10 mouse cellular contexts compared by ENCODE assay signal in the genomic region with DNA sequence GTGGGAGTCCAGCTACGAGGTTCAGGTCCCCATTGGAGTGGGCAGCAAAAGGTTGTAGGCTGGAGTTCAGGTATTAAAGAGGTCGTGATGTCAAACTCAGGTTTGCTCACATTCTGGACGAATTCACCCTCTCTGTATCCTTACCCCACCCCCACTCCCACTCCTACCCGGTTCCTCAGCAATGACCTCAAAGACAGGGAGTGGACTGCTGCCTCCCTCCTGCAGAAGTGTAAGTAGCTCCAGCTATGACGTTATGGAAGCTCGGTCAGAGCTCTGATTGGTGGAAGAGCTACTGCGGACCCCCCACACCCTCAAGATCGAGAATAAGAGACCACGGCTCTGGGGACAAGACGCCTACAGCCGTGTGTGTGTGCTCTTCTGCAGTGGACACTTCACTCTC. TPM values are rescaled to one million over a fixed set of nuclear protein-coding genes. Genes with fewer than 3 reads are reported as not detected.
DNase-seq lines count a peak whose midpoint lies in the region; ATAC-seq lines count a peak whose summit lies in the region.
"Had no signal": no experiment of that assay in that cellular context is flagged by ENCODE, and none has a peak within 500 bp of the region (broad histone marks: within the 10 kb centered on the region; RNA-seq: fewer than 3 reads in every experiment).

A gene (plus strand): TSS at position 344 of the 400 bp plus-strand sequence.

- ATAC-seq in heart, embryonic 15.5 days (replicated peaks; ENCODE audit: insufficient number of reproducible peaks, insufficient read depth, low FRiP score, low read depth) = no peak
- peak; percentile 29; the same call in 1 of the 2 replicates for ATAC-seq in embryonic facial prominence, embryonic 11.5 days (replicated peaks; ENCODE audit: insufficient number of reproducible peaks, low FRiP score, low TSS enrichment, low read depth)
- ATAC-seq in hindbrain, embryonic 13.5 days (ENCODE audit: low FRiP score) = no peak
- ATAC-seq in midbrain, embryonic 14.5 days (ENCODE audit: low FRiP score, low TSS enrichment) = no peak
- no peak for ATAC-seq in CD4-positive, CD25-positive, alpha-beta regulatory T cell, adult 4 months

- H3K36me3 ChIP-seq in heart, embryonic 15.5 days = no peaks in the 10 kb centered on the region
- no peaks in the 10 kb centered on the region for H3K36me3 ChIP-seq in embryonic facial prominence, embryonic 11.5 days (replicated peaks; ENCODE audit: control insufficient read depth, insufficient read depth, low read depth, low read length)
- H3K36me3 ChIP-seq in hindbrain, embryonic 13.5 days = no peaks in the 10 kb centered on the region
- H3K36me3 ChIP-seq in midbrain, embryonic 14.5 days (ENCODE audit: control insufficient read depth, insufficient read depth, low read length) = no peaks in the 10 kb centered on the region

- H3K9me3 ChIP-seq in heart, embryonic 15.5 days (replicated peaks) = no peaks in the 10 kb centered on the region
- no peaks in the 10 kb centered on the region for H3K9me3 ChIP-seq in embryonic facial prominence, embryonic 11.5 days (replicated peaks; ENCODE audit: control insufficient read depth, low read length)
- H3K9me3 ChIP-seq in hindbrain, embryonic 13.5 days = no peaks in the 10 kb centered on the region
- H3K9me3 ChIP-seq in midbrain, embryonic 14.5 days (ENCODE audit: control insufficient read depth, low read length) = no peaks in the 10 kb centered on the region

- DNase-seq in heart, adult 9 months (ENCODE audit: low spot score in 2 of 2) = no peak
- no peak for DNase-seq in embryonic facial prominence, embryonic 11.5 days (ENCODE audit: low spot score)
- DNase-seq in midbrain, embryonic 14.5 days = no peak
- DNase-seq in cerebellum, postnatal 10 days = no peak
- DNase-seq in cerebellum, adult 18-20 months = no peak
- DNase-seq: adrenal gland, postnatal 25 days; layer of hippocampus, adult 9-11 months had no signal

- WGBS in heart, embryonic 15.5 days = 7% methylated on average over 11 of the region's 11 CpGs
- 6% methylated on average over 11 of the region's 11 CpGs for WGBS in embryonic facial prominence, embryonic 11.5 days
- 6% methylated on average over 11 of the region's 11 CpGs for WGBS in hindbrain, embryonic 13.5 days
- 4% methylated on average over 11 of the region's 11 CpGs for WGBS in midbrain, embryonic 14.5 days

- no peak within 1 kb of the TSS for H3K9ac ChIP-seq in heart, embryonic 15.5 days
- no peak within 1 kb of the TSS for H3K9ac ChIP-seq in embryonic facial prominence, embryonic 11.5 days (replicated peaks; ENCODE audit: low read length)
- no peak within 1 kb of the TSS for H3K9ac ChIP-seq in hindbrain, embryonic 13.5 days
- H3K9ac ChIP-seq in midbrain, embryonic 14.5 days (replicated peaks; ENCODE audit: low read length) = no peak within 1 kb of the TSS

- peak within 1 kb of the TSS; percentile 20 for H3K4me3 ChIP-seq in heart, embryonic 15.5 days
- H3K4me3 ChIP-seq in embryonic facial prominence, embryonic 11.5 days (ENCODE audit: low read depth, low read length) = peak within 1 kb of the TSS; percentile 5; the same call in 1 of the 2 replicates
- peak within 1 kb of the TSS; percentile 19 for H3K4me3 ChIP-seq in hindbrain, embryonic 13.5 days
- H3K4me3 ChIP-seq in midbrain, embryonic 14.5 days (replicated peaks; ENCODE audit: low read depth, low read length) = 0 out of 2 replicates have a peak within 1 kb of the TSS, but pooled peaks have one; percentile 2

- no peak within 1 kb of the TSS for H3K27ac ChIP-seq in heart, embryonic 15.5 days
- H3K27ac ChIP-seq in embryonic facial prominence, embryonic 11.5 days (replicated peaks; ENCODE audit: low read depth, low read length) = no peak within 1 kb of the TSS
- H3K27ac ChIP-seq in hindbrain, embryonic 13.5 days = no peak within 1 kb of the TSS
- H3K27ac ChIP-seq in midbrain, embryonic 14.5 days (replicated peaks; ENCODE audit: low read depth, low read length) = no peak within 1 kb of the TSS

- peaks cover 52% of the 10 kb centered on the region for H3K27me3 ChIP-seq in heart, embryonic 15.5 days
- H3K27me3 ChIP-seq in embryonic facial prominence, embryonic 11.5 days (ENCODE audit: control insufficient read depth, insufficient read depth, low read length) = peaks cover 26% of the 10 kb centered on the region
- H3K27me3 ChIP-seq in hindbrain, embryonic 13.5 days = peaks cover 61% of the 10 kb centered on the region
- H3K27me3 ChIP-seq in midbrain, embryonic 14.5 days (ENCODE audit: control insufficient read depth, insufficient read depth, low read length) = peaks cover 28% of the 10 kb centered on the region

- peak within 1 kb of the TSS; percentile 57 for H3K4me2 ChIP-seq in heart, embryonic 15.5 days
- peak within 1 kb of the TSS; percentile 27 for H3K4me2 ChIP-seq in embryonic facial prominence, embryonic 11.5 days (ENCODE audit: low read depth, low read length)
- peak within 1 kb of the TSS; percentile 40 for H3K4me2 ChIP-seq in hindbrain, embryonic 13.5 days
- peak within 1 kb of the TSS; percentile 37 for H3K4me2 ChIP-seq in midbrain, embryonic 14.5 days (ENCODE audit: low read length)

- peaks cover 9% of the 10 kb centered on the region for H3K4me1 ChIP-seq in heart, embryonic 15.5 days (replicated peaks)
- no peaks in the 10 kb centered on the region; the same call in 1 of the 2 replicates for H3K4me1 ChIP-seq in embryonic facial prominence, embryonic 11.5 days (ENCODE audit: control insufficient read depth, insufficient read depth, low read length)
- H3K4me1 ChIP-seq in hindbrain, embryonic 13.5 days (replicated peaks) = peaks cover 13% of the 10 kb centered on the region
- peaks cover 8% of the 10 kb centered on the region; the same call in 1 of the 2 replicates for H3K4me1 ChIP-seq in midbrain, embryonic 14.5 days (ENCODE audit: control insufficient read depth, insufficient read depth, low read length)

RNA-seq across cellular contexts. Expression of the gene that starts here (rescaled TPM):
- 0.30 and 0.93 TPM in 2 replicates for polyA plus RNA-seq in heart, embryonic 15.5 days (2015; fragmentation: Nextera tagmentation; extraction: Ambion mirVana)
- 0.60 and 0.66 TPM in 2 replicates for polyA plus RNA-seq in embryonic facial prominence, embryonic 11.5 days (2014; fragmentation: Nextera tagmentation; extraction: Ambion mirVana)
- 1.4 and 1.7 TPM in 2 replicates for polyA plus RNA-seq in hindbrain, embryonic 13.5 days (2015; fragmentation: Nextera tagmentation; extraction: Ambion mirVana)
- not detected in 2 replicates for polyA plus RNA-seq in midbrain, embryonic 14.5 days (2014; fragmentation: Nextera tagmentation; extraction: Ambion mirVana)
- polyA plus RNA-seq in CD4-positive, CD25-positive, alpha-beta regulatory T cell, adult 4 months (2017; shearing (Covaris generic)) = not detected

Comparison
In these comparisons a context has a peak if more than half of its experiments do, and no peak if none do; other contexts are left out.
1. Peak in ATAC-seq, H3K4me3 ChIP-seq and H3K4me2 ChIP-seq in embryonic facial prominence, embryonic 11.5 days; RNA of the gene not detected or under 1 TPM.